16 mouse cellular contexts compared by ENCODE assay signal in genomic region chr1:103076645-103077044, GRCm38 (mm10).
"Had no signal": no experiment of that assay in that cellular context is flagged by ENCODE, and none has a peak within 500 bp of the region (broad histone marks: within the 10 kb centered on the region; RNA-seq: fewer than 3 reads in every experiment).

No protein-coding gene starts in this region.

- H3K27ac ChIP-seq: neural tube, embryonic 13.5 days; neural tube, embryonic 15.5 days; stomach, embryonic 15.5 days; stomach, postnatal 0 days had no signal

- H3K27me3 ChIP-seq: neural tube, embryonic 13.5 days; neural tube, embryonic 15.5 days; stomach, embryonic 15.5 days had no signal

- H3K9me3 ChIP-seq: neural tube, embryonic 13.5 days; neural tube, embryonic 15.5 days; stomach, embryonic 15.5 days had no signal

- H3K4me2 ChIP-seq: neural tube, embryonic 13.5 days; neural tube, embryonic 15.5 days; stomach, embryonic 15.5 days had no signal

- H3K36me3 ChIP-seq: neural tube, embryonic 13.5 days; neural tube, embryonic 15.5 days; stomach, embryonic 15.5 days had no signal

- DNase-seq: retina, postnatal 1 day; right cerebral cortex, adult 18-20 months; right cerebral cortex, postnatal 14 days; right cerebral cortex, postnatal 25 days; right cerebral cortex, postnatal 4 days; spleen, adult 18-20 months; thymus, adult 18-20 months; thymus, adult 2 months; thymus, postnatal 14 days; thymus, postnatal 25 days; thymus, postnatal 36 days; thymus, postnatal 4 days had no signal

- H3K9ac ChIP-seq: neural tube, embryonic 13.5 days; neural tube, embryonic 15.5 days; stomach, embryonic 15.5 days had no signal

- H3K4me3 ChIP-seq: neural tube, embryonic 13.5 days; neural tube, embryonic 15.5 days; stomach, embryonic 15.5 days had no signal

- H3K4me1 ChIP-seq: neural tube, embryonic 13.5 days; neural tube, embryonic 15.5 days; stomach, embryonic 15.5 days had no signal
